Mouse (Mus musculus) small intestine, adult 2 months (tissue): ENCODE measurements around the gene Ube2g2.

Experiments used
- CTCF ChIP-seq: fragments of 200-500 bp; IDR thresholded peaks from 2 replicates; pipeline ENCODE4 v1.5.1; 2012; ENCODE audit warnings: low read depth, mild to moderate bottlenecking, control low read depth, inconsistent platforms, low read length, moderate library complexity, mixed read lengths; ENCODE audit not compliant: insufficient replicate concordance, insufficient read length; ENCODE audit errors: extremely low read depth
- POLR2A ChIP-seq: fragments of 200-500 bp; IDR thresholded peaks from 2 replicates; pipeline ENCODE4 v1.6.1; 2012; ENCODE audit warnings: low read depth, mild to moderate bottlenecking, control low read depth, inconsistent platforms, low read length, moderate library complexity

- no peak for TF ChIP-seq CTCF
- no peak for TF ChIP-seq POLR2A
Measured at GRCm38 (mm10) chr10:77670710-77671109, 48.6 kb downstream of the Ube2g2 start.
